Mouse (Mus musculus) forebrain, embryonic 16.5 days (tissue): ENCODE measurements at regions not wholly inside any gene's neighbourhood (a gene's known extent, or its start where the extent isn't known, plus 50 kb on each side); places are given as distances from the start of the nearest gene placed in this dataset.
"Not testable (repeated sequence)": the region's sequence is repeated elsewhere in the genome, so short reads cannot be mapped to it uniquely, and the experiment has no call there.

ENCODE experiments used
- ATAC-seq: fragments of 200-750 bp; cut with Nextera tagmentation; 2 replicates; pipeline ENCODE4 v1.8.0; 2017; ENCODE audit warnings: mild to moderate bottlenecking, moderate library complexity
- H3K27ac ChIP-seq: fragments of 300-500 bp; sonication (generic); 2 replicates; pipeline ENCODE4 v1.5.1; 2014; ENCODE audit warnings: low read length, control low read depth
- H3K27me3 ChIP-seq: fragments of 300-500 bp; sonication (generic); replicated peaks from 2 replicates; pipeline ENCODE4 v1.6.1; 2014; ENCODE audit warnings: low read length; ENCODE audit not compliant: control insufficient read depth, insufficient read depth
- H3K36me3 ChIP-seq: fragments of 300-500 bp; sonication (generic); 2 replicates; pipeline ENCODE4 v1.6.1; 2014; ENCODE audit not compliant: control insufficient read depth, insufficient read depth
- H3K4me1 ChIP-seq: fragments of 300-500 bp; sonication (generic); replicated peaks from 2 replicates; pipeline ENCODE4 v1.6.1; 2014; ENCODE audit warnings: low read length; ENCODE audit not compliant: control insufficient read depth, insufficient read depth
- H3K4me2 ChIP-seq: fragments of 300-500 bp; sonication (generic); 2 replicates; pipeline ENCODE4 v1.6.1; 2014; ENCODE audit warnings: mild to moderate bottlenecking, low read length, control low read depth
- H3K4me3 ChIP-seq: fragments of 300-500 bp; sonication (generic); replicated peaks from 2 replicates; pipeline ENCODE4 v1.5.1; 2014; ENCODE audit warnings: mild to moderate bottlenecking, low read length, control low read depth
- H3K9ac ChIP-seq: fragments of 300-500 bp; sonication (generic); replicated peaks from 2 replicates; pipeline ENCODE4 v1.6.1; 2014; ENCODE audit warnings: low read depth, low read length, control low read depth
- H3K9me3 ChIP-seq: fragments of 300-500 bp; sonication (generic); 2 replicates; pipeline ENCODE4 v1.6.1; 2016; ENCODE audit warnings: low read length; ENCODE audit not compliant: control insufficient read depth
- WGBS: fragments of 180-500 bp; shearing (Covaris S2); extraction: QIAGEN DNeasy Blood & Tissue Kit; methylation state at CpG from one replicate; pipeline ENCODE4 v1.1.7; 2014; 5-methylcytosine and 5-hydroxymethylcytosine counted together

GRCm38 (mm10) chr2:43072964-43073619, 419.7 kb upstream of the Lrp1b start:
- WGBS, result 71% methylated on average over 8 of the region's 8 CpGs
- ATAC-seq, result no peak

GRCm38 (mm10) chr2:43097560-43098233, 444.3 kb upstream of the Lrp1b start:
- 68% methylated on average over 4 of the region's 4 CpGs for WGBS
- Histone ChIP-seq H3K9ac (no peak overlapping the region), H3K4me3 (no peak overlapping the region), H3K4me1 (no peaks in the 10 kb centered on the region), H3K9me3 (no peaks in the 10 kb centered on the region), H3K27me3 (no peaks in the 10 kb centered on the region), H3K36me3 (no peaks in the 10 kb centered on the region), H3K4me2 (no peak overlapping the region), H3K27ac (no peak overlapping the region; the same call in 1 of the 2 replicates)
- ATAC-seq, result peak; percentile 98

More at GRCm38 (mm10) chr2:43072964-43073619, 419.7 kb upstream of the Lrp1b start:
- Histone ChIP-seq H3K4me1 (no peaks in the 10 kb centered on the region), H3K27me3 (no peaks in the 10 kb centered on the region), H3K4me2 (no peak overlapping the region), H3K27ac (no peak overlapping the region), H3K36me3 (no peaks in the 10 kb centered on the region), H3K4me3 (no peak overlapping the region), H3K9ac (no peak overlapping the region), H3K9me3 (no peaks in the 10 kb centered on the region)

GRCm38 (mm10) chr2:43119862-43120261, 435.3 kb upstream of the Kynu start:
- H3K27me3 ChIP-seq, result no peaks in the 10 kb centered on the region
- no peak for ATAC-seq
- H3K27ac ChIP-seq, result no peak overlapping the region
- H3K4me2 ChIP-seq, result no peak overlapping the region
- H3K9me3 ChIP-seq, result no peaks in the 10 kb centered on the region
- H3K4me1 ChIP-seq, result no peaks in the 10 kb centered on the region
- H3K9ac ChIP-seq, result no peak overlapping the region
- 81% methylated on average over 1 of the region's 1 CpGs for WGBS
- no peaks in the 10 kb centered on the region for H3K36me3 ChIP-seq
- H3K4me3 ChIP-seq, result no peak overlapping the region

- Histone ChIP-seq H3K4me3 (no peak overlapping the region), H3K4me1 (no peaks in the 10 kb centered on the region), H3K9me3 (no peaks in the 10 kb centered on the region), H3K4me2 (no peak overlapping the region), H3K27ac (no peak overlapping the region), H3K27me3 (no peaks in the 10 kb centered on the region), H3K36me3 (no peaks in the 10 kb centered on the region), H3K9ac (no peak overlapping the region)
- ATAC-seq, result no peak
These were observed 401.6 kb upstream of the Kynu start for GRCm38 (mm10) chr2:43153574-43153973.

- H3K36me3 ChIP-seq, result no peaks in the 10 kb centered on the region
- peak; percentile 72; the same call in 1 of the 2 replicates for ATAC-seq
These were observed 373.0 kb upstream of the Kynu start for GRCm38 (mm10) chr2:43182105-43182504.

GRCm38 (mm10) chr2:43195531-43195930, 359.6 kb upstream of the Kynu start:
- not testable (repeated sequence) for H3K9ac ChIP-seq, ATAC-seq, H3K27me3 ChIP-seq, H3K4me2 ChIP-seq, H3K9me3 ChIP-seq, H3K4me3 ChIP-seq, H3K4me1 ChIP-seq, H3K36me3 ChIP-seq, H3K27ac ChIP-seq
- 97% methylated on average over 15 of the region's 15 CpGs for WGBS

More at GRCm38 (mm10) chr2:43182105-43182504, 373.0 kb upstream of the Kynu start:
- Histone ChIP-seq H3K4me1 (no peaks in the 10 kb centered on the region), H3K27ac (no peak overlapping the region), H3K27me3 (no peaks in the 10 kb centered on the region), H3K4me2 (no peak overlapping the region), H3K9me3 (no peaks in the 10 kb centered on the region), H3K4me3 (no peak overlapping the region), H3K9ac (no peak overlapping the region)

GRCm38 (mm10) chr2:43208223-43208622, 346.9 kb upstream of the Kynu start:
- WGBS, result 31% methylated on average over 3 of the region's 3 CpGs
- Histone ChIP-seq H3K4me2 (no peak overlapping the region), H3K27me3 (no peaks in the 10 kb centered on the region), H3K36me3 (no peaks in the 10 kb centered on the region), H3K9me3 (no peaks in the 10 kb centered on the region), H3K4me1 (peaks cover 2% of the 10 kb centered on the region; the same call in 1 of the 2 replicates), H3K9ac (no peak overlapping the region), H3K27ac (no peak overlapping the region; the same call in 1 of the 2 replicates), H3K4me3 (no peak overlapping the region)
- ATAC-seq, result peak; percentile 95

GRCm38 (mm10) chr2:43213901-43214300, 341.2 kb upstream of the Kynu start:
- ATAC-seq, result no peak
- no peaks in the 10 kb centered on the region for H3K27me3 ChIP-seq
- H3K4me3 ChIP-seq, result no peak overlapping the region
- H3K9ac ChIP-seq, result no peak overlapping the region
- H3K9me3 ChIP-seq, result no peaks in the 10 kb centered on the region
- WGBS, result 69% methylated on average over 2 of the region's 2 CpGs
- peaks cover 3% of the 10 kb centered on the region for H3K4me1 ChIP-seq
- no peaks in the 10 kb centered on the region for H3K36me3 ChIP-seq
- no peak overlapping the region for H3K4me2 ChIP-seq
- no peak overlapping the region for H3K27ac ChIP-seq

- H3K4me3 ChIP-seq, result no peak overlapping the region
- H3K27ac ChIP-seq, result no peak overlapping the region
- WGBS, result 15% methylated on average over 1 of the region's 1 CpGs
- no peaks in the 10 kb centered on the region for H3K9me3 ChIP-seq
- H3K4me2 ChIP-seq, result no peak overlapping the region
- peaks cover 3% of the 10 kb centered on the region for H3K4me1 ChIP-seq
- no peaks in the 10 kb centered on the region for H3K36me3 ChIP-seq
- no peak overlapping the region for H3K9ac ChIP-seq
- H3K27me3 ChIP-seq, result no peaks in the 10 kb centered on the region
- peak; percentile 82 for ATAC-seq
These were observed 338.0 kb upstream of the Kynu start for GRCm38 (mm10) chr2:43217119-43217518.
